Mouse (Mus musculus): ENCODE data around the gene Prkca.

GRCm38 (mm10) chr11:108362965-108363364, 19.2 kb upstream of the Prkca start:
- TF ChIP-seq CTCF (IDR thresholded peaks at IDR 0.05; ENCODE audit: low read depth, low read length) (no peak), POLR2A (IDR thresholded peaks at IDR 0.05; ENCODE audit: insufficient read depth, low read length) (no peak), EP300 (IDR thresholded peaks at IDR 0.05; ENCODE audit: insufficient read depth, low read depth, low read length) (no peak)
